Mouse (Mus musculus): ENCODE data around the gene Gm20441.
"Not testable (repeated sequence)": the region's sequence is repeated elsewhere in the genome, so short reads cannot be mapped to it uniquely, and the experiment has no call there.

The Gm20441 gene

DNA sequence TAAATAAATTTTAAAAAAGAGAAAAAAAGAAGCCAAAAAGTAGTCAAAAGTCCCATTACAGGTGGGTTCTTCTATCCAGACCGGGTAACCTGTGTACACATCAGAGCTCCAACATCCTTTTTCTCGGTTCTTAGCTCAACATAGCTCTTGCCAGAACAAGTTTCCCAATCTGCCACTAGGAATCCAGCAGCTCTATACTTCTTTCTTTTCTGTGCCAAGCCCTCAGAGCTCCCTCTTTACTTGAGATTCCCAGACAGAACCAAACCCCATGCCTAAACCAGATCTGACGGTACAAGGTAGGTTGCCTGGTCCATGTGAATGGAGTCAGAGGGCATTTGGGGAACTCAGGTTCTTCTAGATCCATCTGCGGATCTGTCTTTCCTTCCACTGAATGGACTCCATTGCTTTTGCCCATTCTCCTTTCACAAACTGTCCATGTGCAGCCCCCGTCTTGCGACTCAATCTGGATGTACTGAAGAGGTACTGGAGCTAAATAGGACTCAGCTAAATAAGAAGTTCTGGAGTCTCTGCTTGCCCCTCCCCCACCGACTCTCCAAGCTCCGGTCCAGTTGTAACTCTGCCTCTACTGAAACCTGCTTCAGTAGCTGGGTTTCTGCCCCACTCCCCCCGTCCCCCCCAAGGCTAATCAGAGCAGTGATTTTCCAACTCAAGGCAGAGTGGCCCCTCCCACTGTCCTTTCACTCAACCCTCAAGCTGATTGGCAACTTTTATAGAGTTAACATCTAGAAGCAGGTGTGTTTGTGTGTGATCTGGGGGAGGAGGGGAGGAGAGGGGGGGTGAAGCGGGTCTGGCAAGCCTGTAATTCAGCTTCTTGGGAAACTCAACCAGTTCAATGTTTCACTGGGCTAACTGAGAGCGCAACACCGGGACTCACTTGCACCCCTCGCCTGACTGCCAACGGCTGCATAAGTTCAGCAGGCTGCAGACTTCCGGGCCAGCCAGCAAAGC is 1.3 kb downstream of the Gm20441 start:
- DNase-seq (ENCODE audit: low read depth, low spot score), result no peak

DNA sequence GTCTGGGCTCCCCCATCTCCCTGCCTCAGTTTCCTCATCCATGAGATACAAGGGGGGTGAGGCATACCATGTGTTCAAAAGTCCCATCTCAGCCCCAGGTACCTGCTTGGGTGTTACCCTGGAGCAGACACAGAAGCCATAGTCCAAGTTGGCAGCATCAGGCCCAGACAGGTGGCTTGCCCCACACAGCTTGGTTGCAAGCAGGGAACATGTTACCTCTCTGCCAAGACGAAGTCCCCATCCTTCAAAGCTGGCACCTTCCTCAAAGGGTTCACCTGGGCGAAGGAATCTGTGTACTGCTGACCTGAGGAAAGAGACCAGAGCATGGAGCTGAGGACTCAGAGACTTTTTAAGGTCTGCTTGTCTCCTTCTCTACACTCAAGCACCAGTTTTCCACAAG is 2.9 kb downstream of the Gm20441 start:
- DNase-seq (ENCODE audit: low read depth, low spot score), result no peak

DNA sequence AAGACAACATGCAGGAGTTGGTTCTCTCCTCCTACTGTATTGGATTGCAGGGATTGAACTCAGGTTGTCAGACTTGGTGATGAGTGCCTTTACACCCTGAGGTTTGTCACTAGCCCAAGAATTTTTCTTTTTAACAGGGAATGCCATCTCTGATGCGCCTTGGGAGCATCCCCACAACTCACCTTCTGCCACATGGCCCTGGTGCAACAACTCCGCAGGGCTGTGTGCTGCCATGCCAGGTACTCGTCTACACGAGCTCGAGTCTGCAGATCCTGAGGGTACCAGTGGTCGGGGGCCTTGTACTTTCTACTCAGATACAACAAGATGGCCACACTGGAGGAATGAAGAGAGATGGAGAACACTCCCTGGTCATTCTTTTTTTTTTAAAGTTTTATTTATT is 4.2 kb downstream of the Gm20441 start:
- DNase-seq (ENCODE audit: low read depth, low spot score), result no peak

DNA sequence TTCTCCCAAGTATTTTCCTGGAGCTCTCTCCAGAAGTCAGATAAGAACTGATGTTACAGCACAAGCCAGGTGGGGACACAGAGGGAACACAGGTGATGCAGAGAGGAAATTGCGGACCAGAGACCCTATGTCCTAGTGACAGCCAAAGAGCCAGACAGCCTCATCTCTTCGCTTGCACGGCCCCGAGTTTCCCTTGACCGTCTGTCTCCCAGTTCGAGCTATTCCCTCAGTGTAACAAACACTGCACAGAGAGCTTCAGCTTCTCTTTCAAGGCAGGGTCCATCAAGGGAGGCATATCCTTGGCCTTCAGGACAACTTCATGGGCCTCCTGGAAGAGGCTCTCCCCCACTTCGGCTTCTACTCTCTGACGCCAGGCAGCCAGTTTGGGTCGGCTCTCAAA is 6.2 kb downstream of the Gm20441 start:
- no peak for DNase-seq (ENCODE audit: low read depth, low spot score)

DNA sequence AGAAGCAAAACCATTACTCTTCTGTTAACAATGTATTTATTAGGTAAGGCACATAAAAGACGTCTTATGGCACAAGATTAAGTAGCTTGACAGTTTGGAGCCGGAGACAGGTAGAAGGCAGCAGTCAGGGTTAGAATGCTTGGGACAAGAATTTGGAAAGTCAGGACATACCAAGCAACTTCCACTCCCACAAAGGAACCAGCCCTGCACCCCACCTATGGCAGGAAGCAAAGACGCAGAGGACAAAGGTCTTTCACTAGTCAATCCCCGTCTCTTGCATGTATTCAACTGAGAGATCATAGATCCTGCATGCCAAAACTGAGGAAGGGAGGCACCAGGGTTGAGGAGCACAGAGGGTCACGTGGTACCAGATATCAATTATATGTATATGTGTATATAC is 6.7 kb downstream of the Gm20441 start:
- no peak for DNase-seq (ENCODE audit: low read depth, low spot score)

DNA sequence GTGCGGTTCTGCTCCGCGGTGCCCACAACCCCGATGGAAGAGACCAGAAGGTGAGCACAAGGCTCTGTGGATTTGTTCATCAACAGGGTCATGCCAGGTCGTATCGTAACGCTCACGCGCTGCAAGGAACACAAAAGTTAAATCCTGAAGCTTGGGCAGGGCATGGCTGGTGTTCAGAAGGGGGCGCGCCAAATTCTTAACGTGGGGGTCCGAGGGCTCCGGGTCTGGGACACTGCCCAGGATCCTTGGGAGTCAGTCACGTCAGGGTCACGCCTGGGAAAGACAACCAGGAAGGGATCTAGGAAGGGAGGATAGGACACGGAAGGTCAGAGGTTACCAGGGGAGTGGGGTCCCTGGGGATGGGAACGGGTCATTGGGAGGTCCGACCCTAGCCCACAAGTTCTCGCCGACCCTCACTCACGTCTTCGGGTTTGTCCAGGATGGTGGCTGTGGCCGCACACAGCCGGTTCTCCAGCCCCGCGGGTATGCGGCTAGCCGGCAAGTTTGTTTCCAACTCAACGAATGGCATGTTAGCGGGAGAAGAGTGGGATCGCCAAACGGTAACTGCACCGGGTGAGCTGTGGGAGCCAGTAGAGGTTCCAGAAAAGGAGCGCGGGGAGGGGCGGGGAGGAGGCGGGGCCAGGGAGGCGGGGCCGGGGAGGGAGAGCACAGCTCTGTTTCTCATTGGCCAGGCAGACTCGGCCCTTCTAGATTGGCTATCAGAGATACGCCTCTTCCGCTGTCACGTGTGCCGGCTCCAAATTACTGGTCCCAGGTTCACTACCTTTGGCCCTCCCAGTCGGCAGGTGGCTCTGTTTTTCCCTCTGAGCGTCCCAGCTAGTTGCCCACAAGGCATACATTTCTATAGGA is 7.7 kb downstream of the Gm20441 start, which contains the start of gene Ddt:
Gene Ddt, minus strand, starts transcription at position 620 of the 870 bp plus-strand sequence.
- peak; percentile 84 for DNase-seq (ENCODE audit: low read depth, low spot score)

DNA sequence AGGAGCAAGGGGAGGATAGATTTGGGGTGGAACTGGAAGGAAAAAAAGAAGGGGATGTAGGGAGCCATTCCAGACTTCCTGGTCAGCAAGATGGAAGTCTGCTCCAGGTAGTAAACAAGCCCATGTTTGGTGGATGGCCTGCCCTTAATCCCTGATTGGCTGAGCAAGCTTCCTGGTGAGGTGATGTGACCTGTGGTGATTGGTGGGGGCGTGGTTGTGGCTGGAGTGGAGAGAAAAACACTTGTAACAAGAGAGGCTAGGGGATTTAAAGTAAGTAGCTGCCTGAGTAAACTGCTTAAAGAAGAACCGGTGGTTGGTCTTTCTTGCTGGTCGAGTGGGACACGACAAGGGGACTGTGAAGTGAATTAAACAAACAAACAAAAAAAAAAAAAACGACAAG is 13.0 kb downstream of the Gm20441 start:
- not testable (repeated sequence) for DNase-seq (ENCODE audit: low read depth, low spot score)

DNA sequence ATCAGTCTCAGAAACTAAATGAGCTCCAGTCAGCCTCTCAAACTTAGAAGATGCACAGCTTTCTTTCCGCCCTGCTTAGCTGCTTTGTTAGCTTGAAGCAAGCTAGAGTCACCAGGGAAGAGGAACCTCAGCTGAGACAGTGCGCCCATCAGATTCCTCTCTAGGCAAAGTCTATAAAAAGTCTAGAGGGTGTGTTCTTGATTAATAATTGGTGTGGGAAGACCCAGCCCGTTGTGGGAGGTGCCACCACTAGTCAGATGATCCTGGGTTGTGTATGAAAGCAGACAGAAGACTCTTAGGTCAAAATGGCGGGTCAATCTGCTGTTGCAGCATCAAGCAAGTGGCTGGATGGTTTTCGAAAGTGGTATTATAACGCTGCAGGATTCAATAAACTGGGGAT is 13.9 kb downstream of the Gm20441 start:
- DNase-seq (ENCODE audit: low read depth, low spot score), result no peak

DNA sequence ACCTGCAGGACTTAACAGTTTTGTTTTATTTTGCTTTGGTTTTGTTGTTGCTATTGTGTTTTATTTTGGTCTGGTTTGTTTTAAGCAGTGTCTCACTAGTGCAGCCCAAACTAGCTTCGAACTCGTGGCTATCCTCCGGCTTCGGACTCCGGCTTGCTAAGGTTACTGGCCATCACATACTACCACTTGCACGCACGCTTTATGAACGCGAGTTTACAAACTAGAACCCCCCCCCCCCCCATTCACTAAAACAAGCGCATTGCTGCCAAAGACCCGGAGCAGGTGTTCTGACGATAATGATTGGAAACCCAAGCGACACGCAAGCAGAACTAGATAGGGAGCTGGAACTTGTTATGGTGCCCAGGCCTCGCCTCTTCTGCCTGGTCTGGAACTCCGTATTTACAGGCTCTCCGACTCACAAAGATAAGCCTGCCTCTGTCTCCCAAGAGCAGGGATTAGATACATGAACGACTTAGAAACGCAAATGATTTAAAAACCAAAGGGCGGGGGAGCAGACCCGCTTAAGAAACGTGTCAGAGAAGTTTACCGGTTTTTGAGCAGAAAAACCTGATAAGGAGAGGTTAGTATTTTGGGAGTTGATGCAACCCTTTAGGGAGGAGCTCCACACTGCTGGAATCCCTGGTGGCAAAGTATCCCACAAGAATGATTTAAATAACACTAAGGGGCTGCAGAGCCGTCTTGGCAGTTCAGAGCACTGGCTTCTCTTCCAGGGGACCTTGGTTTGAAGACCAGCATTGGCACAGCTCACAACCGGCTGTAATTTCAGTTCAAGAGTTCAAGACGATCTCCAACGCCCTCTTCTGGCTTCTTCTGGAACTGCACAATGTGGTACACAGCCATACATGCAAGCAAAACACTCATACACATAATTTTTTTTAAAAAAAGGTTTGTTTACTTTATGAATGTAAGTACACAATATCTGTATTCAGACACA is 16.0 kb downstream of the Gm20441 start:
- DNase-seq (ENCODE audit: low read depth, low spot score), result no peak

DNA sequence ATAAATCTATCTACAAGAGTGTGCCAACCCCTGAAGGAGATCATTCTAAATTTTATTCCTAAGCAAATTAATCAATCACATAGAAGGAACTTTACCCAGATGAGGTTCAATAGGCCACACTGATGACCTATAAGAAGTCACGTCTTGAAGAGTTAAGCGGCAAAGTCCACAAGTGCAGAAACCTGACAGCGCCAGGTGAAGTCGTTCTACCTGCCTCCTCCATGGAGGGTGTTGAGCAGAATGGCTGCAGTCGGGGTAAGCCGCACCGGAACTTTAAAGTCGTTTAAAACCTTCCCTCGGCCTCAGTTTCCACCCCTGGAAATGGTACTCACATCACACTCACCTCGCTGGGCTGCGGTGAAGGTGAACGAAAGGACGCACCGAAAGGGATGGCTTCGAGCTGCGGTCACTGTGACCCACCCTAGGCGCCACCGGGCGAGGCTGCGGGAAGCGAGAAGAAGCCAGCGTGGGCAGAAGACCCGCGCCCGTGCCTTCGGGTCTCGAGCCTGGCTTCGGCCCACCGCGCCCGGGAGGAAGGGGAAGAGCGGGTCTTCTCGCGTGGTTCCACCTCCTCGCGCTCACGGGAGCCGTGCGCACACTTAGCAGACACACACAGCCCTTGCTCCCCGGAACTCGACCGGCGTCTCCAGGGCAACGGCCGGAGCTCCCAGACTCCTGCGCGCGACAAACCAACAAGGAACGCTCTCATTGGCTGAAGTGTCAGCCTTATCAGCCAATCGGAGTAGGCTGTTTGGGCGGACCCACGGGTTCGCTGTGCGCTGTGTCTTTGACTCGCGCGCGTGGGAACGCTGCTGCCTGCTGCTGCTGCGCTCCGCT is 16.9 kb downstream of the Gm20441 start, which contains the start of gene Cabin1:
Gene Cabin1, minus strand, starts transcription at position 660 of the 837 bp plus-strand sequence.
- peak; percentile 97 for DNase-seq (ENCODE audit: low read depth, low spot score)

DNA sequence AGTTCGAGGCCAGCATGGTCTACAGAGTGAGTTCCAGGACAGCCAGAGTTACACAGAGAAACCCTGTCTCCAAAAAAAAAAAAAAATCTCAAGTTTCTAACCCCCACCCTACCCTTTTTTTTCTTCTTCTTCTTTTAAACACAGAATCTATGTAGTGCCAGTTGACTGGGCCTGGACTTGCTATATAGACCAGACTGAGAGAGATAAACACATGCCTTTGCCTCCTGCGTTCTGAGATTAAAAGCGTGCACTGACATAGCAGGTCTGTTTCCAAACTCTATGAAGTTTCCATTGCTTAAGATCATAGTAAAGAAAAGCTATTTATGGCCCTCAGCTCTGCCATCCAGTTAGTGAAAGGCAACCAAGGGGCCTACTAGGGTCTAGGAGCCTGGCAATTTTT is 18.3 kb downstream of the Gm20441 start:
- DNase-seq (ENCODE audit: low read depth, low spot score), result no peak

DNA sequence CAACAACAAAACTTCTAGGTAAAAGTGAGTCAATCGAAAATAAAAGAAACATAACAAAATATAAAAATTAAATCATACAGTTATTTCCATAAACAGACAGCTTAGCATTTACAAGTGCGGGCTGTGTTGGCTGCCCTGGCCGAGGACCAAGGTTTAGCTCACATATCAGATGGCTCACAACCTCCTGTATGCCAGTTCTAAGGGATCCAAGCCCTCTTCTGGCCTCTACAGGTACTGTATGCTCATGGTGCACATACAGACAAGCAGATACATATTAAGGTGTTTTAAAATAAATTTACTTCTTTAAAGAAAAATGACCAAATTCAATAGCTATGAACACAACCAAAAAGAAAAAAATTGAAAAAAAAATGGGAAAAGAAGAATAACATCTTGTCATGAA is 20.4 kb downstream of the Gm20441 start:
- no peak for DNase-seq (ENCODE audit: low read depth, low spot score)

DNA sequence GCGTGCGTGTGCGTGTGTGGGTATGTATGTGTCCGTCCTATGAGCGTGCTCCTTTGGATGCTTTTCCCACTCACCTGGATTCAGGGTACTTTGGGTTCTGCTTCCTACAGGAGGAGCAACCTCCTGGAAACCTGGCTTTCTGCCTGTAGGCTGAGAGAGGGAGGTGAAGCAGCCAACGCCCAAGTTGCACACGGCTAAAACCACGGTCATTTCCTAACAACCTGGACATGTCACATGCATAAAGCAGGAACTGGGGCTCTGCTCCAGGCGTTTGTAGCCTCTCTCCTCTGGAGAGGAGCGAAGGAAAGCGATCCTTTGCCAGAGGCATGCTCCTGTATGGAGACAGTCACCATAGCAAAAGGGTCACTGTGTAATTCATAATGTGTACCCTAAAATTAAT is 24.0 kb downstream of the Gm20441 start:
- no peak for DNase-seq (ENCODE audit: low read depth, low spot score)

DNA sequence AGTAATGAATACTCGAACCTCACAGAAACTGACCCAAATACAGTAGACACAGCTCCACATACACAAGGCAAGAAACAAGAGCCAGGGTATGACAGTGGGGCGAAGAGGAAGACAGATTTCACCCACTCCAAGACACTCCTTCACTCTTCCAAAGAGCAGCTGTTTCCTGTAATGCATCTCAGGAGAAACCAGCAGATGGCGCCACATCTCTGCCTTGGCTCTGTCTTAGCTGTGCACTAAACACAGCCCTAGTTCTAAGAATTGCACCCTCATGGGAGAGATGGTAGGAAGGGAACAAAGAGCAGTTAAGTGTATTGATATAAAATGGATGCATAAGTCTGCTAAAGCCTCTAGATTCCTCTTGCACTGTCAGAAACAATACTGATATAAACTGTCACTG is 36.7 kb downstream of the Gm20441 start:
- no peak for DNase-seq (ENCODE audit: low read depth, low spot score)

DNA sequence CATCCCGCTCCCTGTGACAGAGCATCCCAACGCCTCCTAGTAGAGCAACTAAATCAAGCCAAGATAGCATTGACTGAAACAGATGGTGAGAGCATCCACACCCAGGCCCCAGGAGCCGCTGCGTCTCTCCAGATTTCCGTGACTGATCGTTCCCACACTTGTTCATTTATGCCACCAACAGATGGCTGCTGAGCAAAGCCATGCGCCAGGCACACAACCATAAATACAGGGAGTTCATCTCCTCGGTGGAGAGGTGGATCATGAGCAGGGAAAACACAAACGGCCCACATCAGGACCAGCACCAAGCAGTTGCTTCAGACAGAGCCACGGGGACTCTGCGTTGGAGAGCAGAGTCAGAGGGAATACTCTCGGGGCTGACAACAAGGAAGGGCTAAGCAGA is 37.4 kb downstream of the Gm20441 start:
- DNase-seq (ENCODE audit: low read depth, low spot score), result no peak

DNA sequence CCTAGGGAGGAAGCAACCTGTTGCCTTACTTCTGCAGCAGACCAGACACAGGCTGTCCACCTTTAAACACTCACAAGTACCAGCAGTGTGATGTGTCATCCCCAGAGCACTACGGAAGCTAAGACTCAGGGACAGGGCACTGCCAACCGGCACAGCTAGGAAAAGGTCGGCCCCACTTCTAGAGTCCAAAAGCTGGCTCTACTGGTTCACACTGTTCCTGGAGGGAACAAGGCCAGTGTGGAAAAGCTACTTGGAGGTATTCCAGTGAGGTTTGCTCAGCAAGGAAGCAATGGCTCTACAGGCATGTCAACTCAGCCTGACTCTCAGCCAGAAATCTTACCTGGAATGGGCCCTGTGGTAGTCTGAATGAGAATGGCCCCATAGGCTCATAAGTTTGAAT is 39.9 kb downstream of the Gm20441 start:
- no peak for DNase-seq (ENCODE audit: low read depth, low spot score)

DNA sequence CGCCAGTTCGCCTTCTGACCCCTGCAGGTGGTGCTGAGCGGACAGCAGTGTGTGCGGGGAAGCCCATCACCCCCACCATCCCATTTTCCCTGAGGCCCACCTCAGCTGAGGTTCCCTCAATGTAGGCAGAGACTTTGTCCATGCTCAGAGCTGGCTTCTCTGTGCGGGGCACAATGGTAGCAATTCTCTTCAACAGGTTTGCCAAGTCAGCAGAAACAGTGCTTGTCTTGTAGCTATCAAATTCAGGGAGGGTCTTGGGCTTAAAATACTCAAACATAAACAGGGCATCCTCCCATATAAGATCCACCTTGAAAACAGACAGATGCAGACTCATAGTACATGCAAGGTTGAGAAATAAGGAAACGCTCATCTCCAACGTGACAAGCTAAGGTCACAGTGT is 55.3 kb downstream of the Gm20441 start:
- no peak for DNase-seq (ENCODE audit: low read depth, low spot score)

Data from WW6 (cell line).